Mouse (Mus musculus): ENCODE results near the gene Tgfbr1. TPM values are rescaled to one million over a fixed set of nuclear protein-coding genes. Genes with fewer than 3 reads are reported as not detected.

The Tgfbr1 gene
- 10.0 TPM for polyA plus RNA-seq (2014; fragmentation: Illumina TruSeq; extraction: RNeasy Lipid Tissue Mini Kit (QIAGEN cat#74804); ENCODE audit: low read depth, low replicate concordance)

DNA sequence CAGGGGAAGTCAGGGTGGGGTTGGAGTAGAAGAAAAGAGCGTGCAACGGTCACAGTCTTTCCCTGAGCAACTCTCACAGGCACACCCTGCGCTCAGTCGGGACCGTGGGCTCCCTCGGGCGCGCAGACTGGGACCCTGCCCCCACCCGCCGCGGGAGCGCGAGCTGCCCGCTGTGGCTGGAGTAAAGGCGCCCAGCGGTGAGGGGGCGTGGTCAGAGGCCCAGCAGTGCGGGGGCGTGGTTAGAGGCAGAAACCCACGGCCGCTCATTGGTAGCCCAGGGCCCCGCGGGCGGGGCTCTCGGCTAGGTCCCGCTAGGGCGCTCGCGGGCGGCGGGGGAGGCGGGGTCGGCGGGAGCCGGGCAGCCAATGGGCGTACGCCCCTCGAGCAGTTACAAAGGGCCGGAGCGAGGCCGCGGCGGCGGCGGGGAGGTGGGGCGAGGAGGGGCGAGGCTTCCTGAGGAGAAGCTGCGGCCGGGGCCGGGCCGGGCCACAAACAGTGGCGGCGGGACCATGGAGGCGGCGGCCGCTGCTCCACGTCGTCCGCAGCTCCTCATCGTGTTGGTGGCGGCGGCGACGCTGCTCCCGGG is at the start of gene Tgfbr1:
Gene Tgfbr1 (plus strand): TSS at position 420 of the 586 bp plus-strand sequence.

Other genes starting within 250 kb of the Tgfbr1 start
- gene Col15a1, start 145.1 kb upstream of the Tgfbr1 start, polyA plus RNA-seq (2014; fragmentation: Illumina TruSeq; extraction: RNeasy Lipid Tissue Mini Kit (QIAGEN cat#74804); ENCODE audit: low read depth, low replicate concordance), result 61.0 TPM
- gene Alg2, start 121.1 kb downstream of the Tgfbr1 start, polyA plus RNA-seq (2014; fragmentation: Illumina TruSeq; extraction: RNeasy Lipid Tissue Mini Kit (QIAGEN cat#74804); ENCODE audit: low read depth, low replicate concordance), result 10.8 TPM
- 35.8 TPM for gene Sec61b, start 121.4 kb downstream of the Tgfbr1 start, polyA plus RNA-seq (2014; fragmentation: Illumina TruSeq; extraction: RNeasy Lipid Tissue Mini Kit (QIAGEN cat#74804); ENCODE audit: low read depth, low replicate concordance)